Mouse (Mus musculus) neutrophil, adult 5-6 weeks (primary cell): ENCODE measurements around the gene Wnt11. TPM values are rescaled to one million over a fixed set of nuclear protein-coding genes. Genes with fewer than 3 reads are reported as not detected.

ENCODE experiments used
- ATAC-seq: fragments of 151-379, 151-347 bp; 2 replicates; pipeline ENCODE4 v1.8.0; 2017; ENCODE audit warnings: mild to moderate bottlenecking, moderate TSS enrichment; ENCODE audit not compliant: insufficient number of reproducible peaks, poor library complexity, low FRiP score, severe bottlenecking; ENCODE audit errors: extremely low read depth
- total RNA-seq: library from RNA; stranded (forward); fragments of 200-1000 nt; gene quantifications from 2 replicates; pipeline ENCODE4 v1.2.3, GENCODE M21; 2017

Wnt11 gene
- total RNA-seq, 1 experiment from 2014 or later: 0.81 TPM

DNA sequence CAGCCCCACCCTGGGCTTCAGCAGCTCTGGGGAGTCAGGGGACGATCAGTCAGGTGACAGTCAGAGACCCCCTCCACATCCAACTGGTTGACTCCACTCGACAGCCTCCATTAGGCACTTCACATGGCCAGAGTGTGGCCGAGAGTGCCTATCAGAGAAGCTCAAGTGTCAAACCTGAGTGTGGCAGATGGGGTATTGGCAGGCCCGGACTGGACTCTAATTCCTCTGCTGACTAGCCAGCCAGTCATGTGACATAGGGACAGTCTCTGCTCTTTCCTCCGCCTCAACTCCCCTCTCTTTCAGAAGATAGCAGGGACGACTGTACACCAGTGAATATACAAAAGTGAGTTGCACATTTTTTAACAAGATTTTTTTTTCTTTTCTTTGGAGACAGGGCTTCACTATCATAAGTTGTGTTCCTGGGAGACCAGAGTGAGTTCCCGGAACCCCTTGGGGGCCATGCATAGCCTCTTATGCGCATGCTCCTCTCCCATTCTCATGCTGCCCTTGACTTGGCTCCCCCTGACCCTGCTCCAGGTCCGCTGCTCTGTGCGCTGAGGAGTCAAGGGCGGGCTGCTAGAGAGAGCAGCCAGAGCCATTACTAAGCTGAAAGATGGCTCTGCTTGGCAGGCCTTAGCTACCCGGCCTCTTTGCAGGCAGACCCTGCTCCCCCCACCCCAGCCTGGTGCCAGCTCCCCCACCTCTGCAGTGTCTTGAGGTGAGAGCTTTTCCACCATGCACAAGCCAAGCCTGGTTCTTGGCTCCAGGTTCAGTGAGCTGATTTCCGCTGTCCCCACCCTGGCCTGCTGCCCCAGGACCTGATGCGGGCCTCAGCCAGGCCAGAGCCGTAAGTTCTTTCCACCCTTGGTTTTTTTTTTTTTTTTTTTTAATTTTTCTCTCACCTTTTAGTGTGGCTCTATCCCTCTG, 10.8 kb upstream of the Wnt11 start:
- no peak for ATAC-seq

- no peak for ATAC-seq
Measured at GRCm38 (mm10) chr7:98828052-98828451, 6.9 kb upstream of the Wnt11 start.

- ATAC-seq: no peak
Measured at GRCm38 (mm10) chr7:98828876-98829275, 6.0 kb upstream of the Wnt11 start.

DNA sequence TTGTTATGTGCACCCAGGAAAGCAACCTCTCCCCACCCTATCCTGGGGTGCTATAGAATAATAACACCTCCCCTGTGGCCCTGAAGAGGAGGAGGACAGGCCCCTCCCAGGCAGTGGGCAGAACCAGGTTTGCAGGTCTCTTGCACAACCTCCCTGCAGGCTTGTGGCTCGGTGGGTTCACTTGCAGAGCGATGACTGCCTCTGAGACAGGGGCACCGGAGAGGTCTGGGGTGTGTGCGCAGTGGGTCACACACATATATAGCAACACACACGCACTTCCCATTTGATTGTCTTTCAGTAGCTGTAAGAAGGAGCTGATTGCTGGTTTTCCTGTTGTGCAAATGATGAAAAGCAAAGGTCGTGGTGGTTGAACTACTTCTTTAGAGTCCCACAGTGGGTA, 3.6 kb upstream of the Wnt11 start:
- ATAC-seq: no peak

DNA sequence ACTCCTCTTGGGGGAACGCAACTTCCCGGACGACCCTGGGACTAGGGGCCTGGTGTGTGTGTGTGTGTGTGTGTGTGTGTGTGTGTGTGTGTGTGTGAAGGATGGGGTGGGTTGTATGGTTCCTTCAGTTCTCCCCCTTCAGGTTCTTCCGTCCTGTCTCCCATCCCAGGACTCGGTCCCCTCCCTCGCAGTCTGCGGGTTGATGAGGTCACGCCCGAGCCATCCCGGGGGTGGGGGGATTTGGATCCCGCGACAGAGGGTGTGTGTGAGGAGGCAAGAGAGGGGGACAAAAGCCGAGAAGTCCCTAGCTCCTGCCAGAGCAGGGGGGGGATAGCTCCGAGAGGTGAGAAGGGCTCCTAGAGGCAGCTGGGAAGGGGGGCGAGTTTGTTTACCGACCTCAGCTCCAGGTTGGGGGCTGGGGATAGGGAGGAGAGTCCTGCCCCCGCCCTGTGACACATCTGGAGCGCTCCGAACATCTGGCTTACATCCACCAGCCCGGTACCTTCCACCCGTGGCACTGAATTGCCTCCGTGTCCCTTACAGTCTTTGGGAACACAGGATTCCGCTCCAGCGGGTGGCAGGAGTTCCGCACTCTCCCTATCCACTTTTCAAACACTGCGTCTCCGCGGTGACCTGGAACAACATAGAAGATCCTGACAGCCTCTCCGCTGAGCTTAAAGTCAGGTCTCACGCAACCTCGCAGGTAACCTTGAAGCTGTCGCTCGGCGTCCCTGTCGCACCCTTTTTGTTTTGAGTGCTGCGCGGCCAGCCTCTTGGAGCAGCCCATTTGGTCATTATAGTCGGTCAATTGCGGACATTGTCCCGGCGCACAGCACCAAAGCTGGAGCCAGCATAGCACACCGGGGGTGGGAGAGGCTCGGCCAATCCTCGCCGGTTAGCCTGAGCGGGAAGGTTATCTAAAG, 868 bp downstream of the Wnt11 start:
- ATAC-seq: no peak

DNA sequence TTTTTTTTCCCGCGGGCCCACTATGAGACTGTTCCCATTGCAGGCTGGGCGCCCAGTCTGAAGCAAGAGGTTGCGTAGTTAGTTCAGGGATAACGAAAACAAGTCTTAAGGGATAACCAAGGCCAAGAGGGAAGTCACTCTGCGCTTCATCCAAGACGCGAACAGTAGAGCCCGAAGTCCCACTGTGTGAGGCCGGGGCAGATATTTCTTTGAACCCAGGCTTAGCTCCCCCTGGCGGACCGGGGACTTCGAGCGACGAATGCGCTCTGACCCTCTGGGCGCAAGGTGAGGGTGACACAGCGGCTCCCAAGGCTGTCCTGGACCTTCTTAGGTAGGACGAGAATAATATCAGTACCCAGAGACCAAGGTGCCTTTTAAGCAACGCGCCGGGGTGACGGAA, 1.7 kb downstream of the Wnt11 start:
- ATAC-seq: peak; percentile 14; the same call in 1 of the 2 replicates

- ATAC-seq: no peak
Measured at GRCm38 (mm10) chr7:98837901-98838300, 3.0 kb downstream of the Wnt11 start.

DNA sequence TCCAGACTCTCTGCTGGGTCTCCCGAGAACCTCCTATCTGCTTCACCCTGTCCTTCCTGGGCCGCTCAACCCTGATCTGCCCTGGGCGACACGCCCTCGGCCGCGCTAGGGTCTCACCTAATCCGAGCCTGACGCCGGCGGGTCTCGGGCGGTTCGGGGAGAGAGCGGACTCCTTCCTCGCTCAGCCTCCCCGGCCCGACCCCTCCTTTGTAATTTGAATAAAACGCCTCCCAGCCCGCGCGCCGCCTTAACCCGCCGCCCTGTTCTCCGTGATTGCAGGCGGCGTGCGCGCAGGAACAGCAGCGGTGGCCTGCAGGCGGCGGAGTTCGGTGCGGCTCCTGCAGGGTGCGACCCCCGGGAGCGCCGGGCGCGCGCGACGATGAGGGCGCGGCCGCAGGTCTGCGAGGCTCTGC, 3.8 kb downstream of the Wnt11 start:
- no peak for ATAC-seq

DNA sequence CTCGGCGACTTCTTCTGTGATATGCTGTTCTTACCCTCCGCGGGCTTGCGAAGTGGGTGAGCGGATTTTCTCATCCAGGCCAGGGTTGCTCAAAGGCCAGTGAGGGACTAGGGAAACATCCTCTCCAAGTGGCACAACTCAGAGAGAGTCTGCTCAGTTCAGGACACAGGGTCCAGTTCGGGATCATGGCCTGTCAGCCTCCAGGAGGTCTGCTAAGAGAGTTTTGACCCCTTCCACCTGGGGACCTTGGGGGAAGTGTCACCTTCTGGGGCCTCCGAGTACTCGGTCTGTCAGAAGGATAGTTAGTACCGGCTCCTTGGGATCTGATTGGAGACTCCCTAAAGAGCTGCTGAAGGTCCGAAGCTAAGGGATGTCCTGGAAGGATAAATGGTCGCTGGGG, 4.4 kb downstream of the Wnt11 start:
- ATAC-seq: no peak

GRCm38 (mm10) chr7:98840771-98841170, 5.9 kb downstream of the Wnt11 start:
- ATAC-seq: no peak

- ATAC-seq: no peak
Measured at GRCm38 (mm10) chr7:98841802-98842201, 6.9 kb downstream of the Wnt11 start.

DNA sequence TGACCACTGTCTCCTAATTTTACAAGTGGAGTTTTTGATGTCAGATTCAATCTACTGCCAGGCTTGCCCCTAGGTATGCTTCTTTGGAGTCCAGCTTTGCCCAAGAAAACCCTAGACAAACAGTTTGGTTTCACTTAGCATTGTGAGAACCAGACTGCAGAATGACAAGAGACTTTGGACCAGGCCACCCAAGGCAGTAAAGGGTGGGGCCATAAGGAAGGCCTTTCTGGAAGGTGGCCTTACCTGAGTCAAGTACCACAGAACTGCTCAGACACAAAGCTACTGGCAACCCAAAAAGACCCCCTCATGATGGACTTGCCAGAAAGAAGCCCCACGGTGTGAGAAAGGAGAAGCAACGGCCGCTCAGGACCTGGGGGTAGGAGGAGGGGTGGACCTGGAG, 8.1 kb downstream of the Wnt11 start:
- ATAC-seq: no peak

GRCm38 (mm10) chr7:98843649-98844048, 8.7 kb downstream of the Wnt11 start:
- ATAC-seq: no peak

DNA sequence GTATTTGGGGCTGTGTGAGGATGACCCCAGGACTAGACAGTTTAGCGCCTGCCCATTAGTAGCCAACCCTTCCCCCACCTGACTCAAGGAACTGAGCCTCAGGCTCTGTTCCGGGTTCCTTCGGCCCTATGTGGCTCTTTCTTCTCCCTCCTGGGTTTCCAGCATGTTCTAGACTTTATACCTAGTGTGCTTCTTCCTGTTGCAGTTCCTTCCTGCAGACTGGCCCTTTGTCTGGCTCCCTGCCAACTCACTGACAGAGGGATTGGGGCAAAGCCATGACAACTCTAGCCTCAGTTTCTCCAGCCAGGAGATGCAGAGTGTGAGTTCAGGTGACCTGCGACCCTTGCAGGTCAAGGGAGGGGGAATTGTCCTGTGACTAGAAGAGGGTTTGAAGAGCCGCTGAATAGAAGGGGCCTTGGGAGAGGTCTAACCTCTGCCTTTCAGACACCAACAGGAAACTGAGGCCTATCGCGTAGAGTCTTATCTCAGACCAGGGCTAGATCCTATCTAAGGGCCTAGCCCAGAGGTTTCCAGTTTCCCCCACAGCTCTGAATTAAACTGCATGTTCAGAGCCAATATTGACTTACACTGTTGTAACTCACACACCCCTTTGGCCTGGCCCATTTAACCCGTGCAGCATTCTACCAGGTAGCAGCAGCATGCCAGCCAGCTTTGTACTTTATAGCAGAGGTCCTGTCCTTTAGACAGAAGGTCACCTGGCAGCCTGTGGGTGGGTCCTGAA, 14.2 kb downstream of the Wnt11 start:
- no peak for ATAC-seq

GRCm38 (mm10) chr7:98850388-98850787, 15.5 kb downstream of the Wnt11 start:
- ATAC-seq: no peak

GRCm38 (mm10) chr7:98851220-98851619, 16.3 kb downstream of the Wnt11 start:
- no peak for ATAC-seq

DNA sequence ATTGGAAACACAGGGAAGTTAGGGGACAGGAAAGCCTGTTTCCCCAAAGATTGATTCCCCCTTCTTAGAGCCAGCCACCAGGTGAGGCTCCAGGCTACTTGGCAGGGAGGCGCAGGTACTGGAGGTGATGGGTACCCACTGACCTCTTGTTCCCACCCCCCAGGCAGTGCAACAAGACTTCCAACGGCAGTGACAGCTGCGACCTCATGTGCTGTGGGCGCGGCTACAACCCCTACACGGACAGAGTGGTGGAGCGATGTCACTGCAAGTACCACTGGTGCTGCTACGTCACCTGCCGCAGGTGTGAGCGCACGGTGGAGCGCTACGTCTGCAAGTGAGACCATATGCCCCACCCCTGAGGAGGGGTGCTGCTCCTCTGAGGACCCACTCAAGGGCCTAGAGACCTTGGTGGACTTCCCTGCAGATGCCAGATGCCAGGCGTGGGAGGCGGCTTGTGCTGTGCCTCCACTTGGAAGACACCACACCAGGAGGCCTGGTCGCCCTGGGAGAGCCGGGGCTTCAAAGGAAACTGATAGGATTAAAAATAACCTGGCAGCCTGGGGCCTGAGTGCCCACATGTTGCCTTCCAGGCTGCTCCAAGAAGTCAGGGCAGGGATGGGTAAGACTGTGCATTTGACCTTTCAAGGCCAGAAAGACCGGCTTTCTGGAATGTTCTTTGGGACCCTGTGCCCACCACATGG, 18.2 kb downstream of the Wnt11 start:
- no peak for ATAC-seq

- no peak for ATAC-seq
Measured at GRCm38 (mm10) chr7:98853806-98854205, 18.9 kb downstream of the Wnt11 start.

DNA sequence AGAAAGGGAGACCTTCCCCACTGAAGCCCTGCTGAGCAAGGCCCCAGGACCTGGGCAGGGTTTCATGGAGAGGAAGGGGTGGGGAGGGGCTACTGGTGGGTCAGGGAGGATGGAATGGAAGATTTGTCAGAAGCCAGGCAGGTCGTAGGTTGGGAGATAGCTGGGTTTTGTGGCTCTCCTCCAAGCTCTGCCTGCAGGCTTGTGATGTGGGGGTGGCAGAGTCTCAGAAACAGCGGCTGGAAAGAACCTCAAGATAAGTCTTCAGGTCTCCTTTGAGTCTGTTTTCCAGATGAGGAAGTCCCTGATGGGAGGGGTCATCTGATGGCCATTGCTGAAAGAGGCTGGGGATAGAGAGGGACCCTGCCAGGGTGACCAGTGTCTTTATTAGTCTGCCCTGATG, 20.5 kb downstream of the Wnt11 start:
- ATAC-seq: no peak
